Mouse (Mus musculus) bone marrow, adult 2 months (tissue): Measurements from ENCODE around the gene Prkn. TPM values are rescaled to one million over a fixed set of nuclear protein-coding genes. Genes with fewer than 3 reads are reported as not detected.

ENCODE experiments used
- H3K27ac ChIP-seq: fragments of 200-500 bp; 2 replicates; pipeline ENCODE4 v1.5.1; 2012; ENCODE audit warnings: low read depth, mild to moderate bottlenecking, control low read depth, inconsistent platforms, low read length; ENCODE audit not compliant: control insufficient read depth, poor library complexity, insufficient read depth
- H3K4me1 ChIP-seq: fragments of 200-500 bp; 2 replicates; pipeline ENCODE4 v1.6.1; 2011; ENCODE audit warnings: low read length; ENCODE audit not compliant: control insufficient read depth, insufficient read depth
- H3K4me3 ChIP-seq: fragments of 200-500 bp; replicated peaks from 2 replicates; pipeline ENCODE3; 2011; ENCODE audit warnings: mild to moderate bottlenecking, low read depth, low read length, control low read depth; ENCODE audit not compliant: control insufficient read depth
- CTCF ChIP-seq: fragments of 200-500 bp; IDR thresholded peaks from 2 replicates; pipeline ENCODE4 v1.5.1; 2011; ENCODE audit warnings: low read length, control low read depth; ENCODE audit not compliant: control insufficient read depth, insufficient read depth
- POLR2A ChIP-seq: fragments of 200-500 bp; IDR thresholded peaks from 2 replicates; pipeline ENCODE4 v1.6.1; 2011; ENCODE audit warnings: low read depth, mild to moderate bottlenecking, control low read depth, low read length, borderline replicate concordance; ENCODE audit not compliant: control insufficient read depth
- WGBS: fragments of 180-500 bp; shearing (Covaris S2); methylation state at CpG from one replicate; pipeline ENCODE4 v1.1.7; 2018; 5-methylcytosine and 5-hydroxymethylcytosine counted together
- polyA plus RNA-seq: library from polyadenylated mRNA; stranded (reverse); fragments of >200 nt; gene quantifications from 2 replicates; pipeline ENCODE4 v1.2.4, GENCODE M21; 2011; ENCODE audit warnings: low replicate concordance; ENCODE audit not compliant: missing spikeins, insufficient read depth, insufficient read length

Gene Prkn
- polyA plus RNA-seq, 1 experiment: 2.5 TPM

- H3K4me3 ChIP-seq: no peak overlapping the region
- 72% methylated on average over 7 of the region's 7 CpGs for WGBS
- no peak overlapping the region for H3K27ac ChIP-seq
- TF ChIP-seq CTCF: no peak
- no peak for TF ChIP-seq POLR2A
- H3K4me1 ChIP-seq: no peaks in the 10 kb centered on the region
Observed at GRCm38 (mm10) chr17:11858772-11859405, 1018.7 kb downstream of the Prkn start.

- Histone ChIP-seq H3K27ac (no peak overlapping the region), H3K4me3 (no peak overlapping the region), H3K4me1 (no peaks in the 10 kb centered on the region)
- TF ChIP-seq CTCF (no peak), POLR2A (no peak)
- WGBS: 73% methylated on average over 6 of the region's 6 CpGs
Observed at GRCm38 (mm10) chr17:11861178-11861577, 1021.0 kb downstream of the Prkn start.

GRCm38 (mm10) chr17:11862360-11862759, 1022.2 kb downstream of the Prkn start:
- TF ChIP-seq CTCF: no peak
- TF ChIP-seq POLR2A: no peak

GRCm38 (mm10) chr17:11863017-11863416, 1022.8 kb downstream of the Prkn start:
- Histone ChIP-seq H3K4me1 (no peaks in the 10 kb centered on the region), H3K4me3 (no peak overlapping the region), H3K27ac (no peak overlapping the region)
- TF ChIP-seq POLR2A (no peak), CTCF (no peak)
- 84% methylated on average over 11 of the region's 11 CpGs for WGBS

More at GRCm38 (mm10) chr17:11862360-11862759, 1022.2 kb downstream of the Prkn start:
- no peaks in the 10 kb centered on the region for H3K4me1 ChIP-seq
- H3K4me3 ChIP-seq: no peak overlapping the region
- 52% methylated on average over 2 of the region's 2 CpGs for whole genome bisulfite sequencing
- H3K27ac ChIP-seq: no peak overlapping the region

GRCm38 (mm10) chr17:11866231-11866630, 1026.0 kb downstream of the Prkn start:
- 79% methylated on average over 3 of the region's 3 CpGs for WGBS
- TF ChIP-seq CTCF (no peak), POLR2A (no peak)
- no peaks in the 10 kb centered on the region for H3K4me1 ChIP-seq
- H3K4me3 ChIP-seq: no peak overlapping the region
- no peak overlapping the region for H3K27ac ChIP-seq

GRCm38 (mm10) chr17:11867334-11868095, 1027.3 kb downstream of the Prkn start:
- H3K4me1 ChIP-seq: no peaks in the 10 kb centered on the region
- H3K4me3 ChIP-seq: no peak overlapping the region
- WGBS: 79% methylated on average over 13 of the region's 13 CpGs
- H3K27ac ChIP-seq: no peak overlapping the region
- TF ChIP-seq POLR2A (no peak), CTCF (no peak)

GRCm38 (mm10) chr17:11870546-11870945, 1030.4 kb downstream of the Prkn start:
- Histone ChIP-seq H3K4me3 (no peak overlapping the region), H3K4me1 (no peaks in the 10 kb centered on the region), H3K27ac (no peak overlapping the region)
- 84% methylated on average over 10 of the region's 10 CpGs for WGBS
- TF ChIP-seq CTCF: no peak
- no peak for TF ChIP-seq POLR2A

- Histone ChIP-seq H3K27ac (no peak overlapping the region), H3K4me3 (no peak overlapping the region), H3K4me1 (no peaks in the 10 kb centered on the region)
- 71% methylated on average over 2 of the region's 2 CpGs for WGBS
- no peak for TF ChIP-seq CTCF
- no peak for TF ChIP-seq POLR2A
Observed at GRCm38 (mm10) chr17:11876240-11876639, 1036.1 kb downstream of the Prkn start.
